Mouse (Mus musculus): Measurements from ENCODE around the gene Sh2d3c. TPM values are rescaled to one million over a fixed set of nuclear protein-coding genes. Genes with fewer than 3 reads are reported as not detected.
A peak's percentile ranks its signal among the peaks of the same experiment; 100 is the strongest.

The Sh2d3c gene
- total and polyA plus RNA-seq, 3 experiments, result 4.8 to 25.8 (median 11.1) TPM

- Histone ChIP-seq H3K79me2 (replicated peaks; ENCODE audit: control insufficient read depth, extremely low read depth, insufficient read depth, poor library complexity, severe bottlenecking) (no peaks in the 10 kb centered on the region), H3K4me3 (replicated peaks in 1 of 3; ENCODE audit: low read depth in 2 of 3, low read length in 2 of 3, poor library complexity in 1 of 3) (no peak overlapping the region), H3K27me3 (replicated peaks) (no peaks in the 10 kb centered on the region), H3K4me2 (ENCODE audit: insufficient read depth, low read depth, poor library complexity, severe bottlenecking) (no peak overlapping the region), H3K4me1 (ENCODE audit: control insufficient read depth in 1 of 2, insufficient read depth in 2 of 2) (peaks cover 4 to 32% of the 10 kb centered on the region in 2 experiments; a peak in 3 of 4 replicates), H3K9me3 (replicated peaks; ENCODE audit: low read length) (no peaks in the 10 kb centered on the region), H3K27ac (ENCODE audit: insufficient read depth, low read depth) (no peak overlapping the region), H3K9ac (ENCODE audit: insufficient read depth, low read depth) (no peak overlapping the region), H3K36me3 (replicated peaks in 1 of 2; ENCODE audit: control insufficient read depth in 1 of 2, insufficient read depth in 1 of 2, low read length in 1 of 2) (peaks cover 19 to 90% of the 10 kb centered on the region in 2 experiments)
- DNase-seq (ENCODE audit: extremely low read depth), result no peak
- dilution Hi-C loops (cut with MboI; ENCODE audit: extremely low pct_ligation_motif_present, extremely low pct_unique_long_range_greater_than_20kb, low sequenced_read_pairs), result no loop called here
- in situ Hi-C loops (cut with MboI; ENCODE audit: low pct_ligation_motif_present, low pct_unique_long_range_greater_than_20kb, low sequenced_read_pairs), result no loop called here
- TF ChIP-seq CTCF (conservative IDR thresholded peaks at IDR 0.05 in 1 of 2, IDR thresholded peaks at IDR 0.05 in 1 of 2; ENCODE audit: low read depth in 2 of 2, low read length in 2 of 2), result 0 out of 4 replicates have a peak, but pooled peaks of 1 of the 2 experiments have one; percentile 2
- no peak for TF ChIP-seq ELF1 (IDR thresholded peaks at IDR 0.05; ENCODE audit: low read depth, low read length)
These were observed 16.2 kb downstream of the Sh2d3c start for GRCm38 (mm10) chr2:32737008-32737407.

DNA sequence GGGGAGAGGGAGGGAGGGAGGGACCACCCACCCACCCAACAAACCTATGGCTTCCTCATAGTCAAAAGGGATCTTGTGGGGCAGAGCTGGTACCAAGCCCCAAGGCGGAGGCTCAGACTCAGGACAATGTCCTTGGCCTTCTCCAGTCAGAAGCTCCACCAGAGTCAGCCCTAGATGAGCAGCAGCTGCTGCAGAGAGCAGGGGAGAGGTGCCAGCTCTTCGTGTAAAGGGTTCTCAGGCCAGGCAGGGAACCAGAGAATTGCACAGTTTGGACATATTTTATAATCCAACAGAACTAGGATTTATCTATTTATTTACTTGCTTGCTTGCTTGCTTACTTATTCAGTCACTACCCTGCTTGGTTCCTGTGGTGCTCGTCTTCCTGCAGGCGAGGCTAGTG, 18.5 kb downstream of the Sh2d3c start:
- Histone ChIP-seq H3K27me3 (replicated peaks) (no peaks in the 10 kb centered on the region), H3K4me2 (ENCODE audit: insufficient read depth, low read depth, poor library complexity, severe bottlenecking) (no peak overlapping the region), H3K9me3 (replicated peaks; ENCODE audit: low read length) (no peaks in the 10 kb centered on the region), H3K27ac (ENCODE audit: insufficient read depth, low read depth) (no peak overlapping the region), H3K79me2 (replicated peaks; ENCODE audit: control insufficient read depth, extremely low read depth, insufficient read depth, poor library complexity, severe bottlenecking) (no peaks in the 10 kb centered on the region), H3K36me3 (replicated peaks in 1 of 2; ENCODE audit: control insufficient read depth in 1 of 2, insufficient read depth in 1 of 2, low read length in 1 of 2) (peaks cover 32 to 90% of the 10 kb centered on the region in 2 experiments), H3K4me1 (ENCODE audit: control insufficient read depth in 1 of 2, insufficient read depth in 2 of 2) (peaks cover 4 to 24% of the 10 kb centered on the region in 2 experiments; a peak in 3 of 4 replicates), H3K4me3 (replicated peaks in 1 of 3; ENCODE audit: low read depth in 2 of 3, low read length in 2 of 3, poor library complexity in 1 of 3) (no peak overlapping the region), H3K9ac (ENCODE audit: insufficient read depth, low read depth) (no peak overlapping the region)
- no peak for DNase-seq (ENCODE audit: extremely low read depth)
- TF ChIP-seq USF2 (conservative IDR thresholded peaks at IDR 0.05; ENCODE audit: low read depth, low read length) (no peak), SIN3A (IDR thresholded peaks at IDR 0.05; ENCODE audit: low read length) (no peak), NRF1 (IDR thresholded peaks at IDR 0.05; ENCODE audit: low read depth, low read length) (no peak), MXI1 (IDR thresholded peaks at IDR 0.05; ENCODE audit: low read depth, low read length) (no peak), ZMIZ1 (IDR thresholded peaks at IDR 0.05; ENCODE audit: low read depth, low read length) (no peak), MAX (IDR thresholded peaks at IDR 0.05; ENCODE audit: low read length) (no peak), HCFC1 (IDR thresholded peaks at IDR 0.05; ENCODE audit: low read depth, low read length) (no peak), MAFK (IDR thresholded peaks at IDR 0.05; ENCODE audit: insufficient replicate concordance, low read length) (no peak), POLR2AphosphoS2 (IDR thresholded peaks at IDR 0.05; ENCODE audit: low read depth, low read length) (no peak), CTCF (conservative IDR thresholded peaks at IDR 0.05 in 1 of 2, IDR thresholded peaks at IDR 0.05 in 1 of 2; ENCODE audit: low read depth in 2 of 2, low read length in 2 of 2) (no peak), GABPA (IDR thresholded peaks at IDR 0.05; ENCODE audit: insufficient replicate concordance, low read depth, low read length) (no peak), CHD2 (IDR thresholded peaks at IDR 0.05; ENCODE audit: low read length) (no peak), RCOR1 (conservative IDR thresholded peaks at IDR 0.05; ENCODE audit: low read depth, low read length) (no peak)
- dilution Hi-C loops (cut with MboI; ENCODE audit: extremely low pct_ligation_motif_present, extremely low pct_unique_long_range_greater_than_20kb, low sequenced_read_pairs), result no loop called here
- in situ Hi-C loops (cut with MboI; ENCODE audit: low pct_ligation_motif_present, low pct_unique_long_range_greater_than_20kb, low sequenced_read_pairs), result no loop called here

DNA sequence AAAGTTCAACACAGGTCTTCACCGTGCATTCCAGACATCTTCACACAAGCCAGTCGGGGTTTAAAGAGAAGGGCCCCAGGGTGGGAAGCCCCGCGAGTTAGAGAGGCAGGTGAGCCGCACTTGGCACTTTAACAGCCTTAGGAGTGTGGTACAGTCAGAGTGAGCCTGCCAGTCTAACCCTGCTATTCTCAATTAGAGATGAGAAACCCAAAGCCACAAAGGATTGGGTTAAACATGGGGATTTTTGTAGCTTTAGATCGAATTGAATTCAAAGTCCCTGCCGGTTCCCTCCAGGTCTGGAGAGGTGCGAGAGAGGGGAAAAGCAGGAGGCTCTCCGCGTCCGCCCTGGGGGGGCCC, 20.0 kb downstream of the Sh2d3c start, which contains the start of gene 6330409D20Rik:
6330409D20Rik (minus strand) TSS at position 101 of the 357 bp plus-strand sequence.
- Histone ChIP-seq H3K4me2 (ENCODE audit: insufficient read depth, low read depth, poor library complexity, severe bottlenecking) (no peak within 1 kb of the TSS), H3K79me2 (replicated peaks; ENCODE audit: control insufficient read depth, extremely low read depth, insufficient read depth, poor library complexity, severe bottlenecking) (no peaks in the 10 kb centered on the region), H3K9me3 (replicated peaks; ENCODE audit: low read length) (no peaks in the 10 kb centered on the region), H3K9ac (ENCODE audit: insufficient read depth, low read depth) (no peak within 1 kb of the TSS), H3K27ac (ENCODE audit: insufficient read depth, low read depth) (no peak within 1 kb of the TSS), H3K36me3 (replicated peaks in 1 of 2; ENCODE audit: control insufficient read depth in 1 of 2, insufficient read depth in 1 of 2, low read length in 1 of 2) (peaks cover 48 to 91% of the 10 kb centered on the region in 2 experiments), H3K27me3 (replicated peaks) (no peaks in the 10 kb centered on the region), H3K4me3 (replicated peaks in 1 of 3; ENCODE audit: low read depth in 2 of 3, low read length in 2 of 3, poor library complexity in 1 of 3) (no peak within 1 kb of the TSS), H3K4me1 (ENCODE audit: control insufficient read depth in 1 of 2, insufficient read depth in 2 of 2) (peaks cover 4 to 12% of the 10 kb centered on the region in 2 experiments; a peak in 3 of 4 replicates)
- dilution Hi-C loops (cut with MboI; ENCODE audit: extremely low pct_ligation_motif_present, extremely low pct_unique_long_range_greater_than_20kb, low sequenced_read_pairs), result no loop called here
- in situ Hi-C loops (cut with MboI; ENCODE audit: low pct_ligation_motif_present, low pct_unique_long_range_greater_than_20kb, low sequenced_read_pairs), result no loop called here
- DNase-seq (ENCODE audit: extremely low read depth), result no peak
- TF ChIP-seq MAFK (IDR thresholded peaks at IDR 0.05; ENCODE audit: insufficient replicate concordance, low read length), result no peak
- no peak for TF ChIP-seq JUND (conservative IDR thresholded peaks at IDR 0.05; ENCODE audit: low read depth, low read length)
- no peak for TF ChIP-seq BHLHE40 (IDR thresholded peaks at IDR 0.05; ENCODE audit: low read depth, low read length)
- TF ChIP-seq EP300 (IDR thresholded peaks at IDR 0.05; ENCODE audit: low read length), result no peak
- no peak for TF ChIP-seq ZKSCAN1 (IDR thresholded peaks at IDR 0.05; ENCODE audit: borderline replicate concordance, low read depth, low read length)
- TF ChIP-seq ZMIZ1 (IDR thresholded peaks at IDR 0.05; ENCODE audit: low read depth, low read length), result no peak
- no peak for TF ChIP-seq NELFE (IDR thresholded peaks at IDR 0.05; ENCODE audit: low read depth, low read length)
- TF ChIP-seq USF1 (IDR thresholded peaks at IDR 0.05; ENCODE audit: low read depth, low read length), result no peak
- no peak for TF ChIP-seq ELF1 (IDR thresholded peaks at IDR 0.05; ENCODE audit: low read depth, low read length)
- TF ChIP-seq TBP (conservative IDR thresholded peaks at IDR 0.05; ENCODE audit: low read depth, low read length), result no peak
- no peak for TF ChIP-seq KAT2A (IDR thresholded peaks at IDR 0.05; ENCODE audit: insufficient replicate concordance, low read length)
- no peak for TF ChIP-seq JUN (IDR thresholded peaks at IDR 0.05; ENCODE audit: insufficient read depth, low read depth, low read length)
- TF ChIP-seq E2F4 (IDR thresholded peaks at IDR 0.05; ENCODE audit: insufficient replicate concordance, low read depth, low read length), result no peak
- no peak for TF ChIP-seq MAZ (IDR thresholded peaks at IDR 0.05; ENCODE audit: low read depth, low read length)
- no peak for TF ChIP-seq MXI1 (IDR thresholded peaks at IDR 0.05; ENCODE audit: low read depth, low read length)
- no peak for TF ChIP-seq NRF1 (IDR thresholded peaks at IDR 0.05; ENCODE audit: low read depth, low read length)
- no peak for TF ChIP-seq ZC3H11A (IDR thresholded peaks at IDR 0.05; ENCODE audit: low read depth, low read length)
